Mouse (Mus musculus): ENCODE data around the gene Tmem107.

- TF ChIP-seq CTCF (IDR thresholded peaks at IDR 0.05; ENCODE audit: low read depth, low read length) = no peak
- no peak for TF ChIP-seq GATA1 (IDR thresholded peaks at IDR 0.05; ENCODE audit: borderline replicate concordance, low read length)
These were observed 5.3 kb downstream of the Tmem107 start for GRCm38 (mm10) chr11:69075764-69076479.
